Mouse (Mus musculus) embryonic facial prominence, embryonic 12.5 days (tissue): ENCODE data around the gene 4930519G04Rik. TPM values are rescaled to one million over a fixed set of nuclear protein-coding genes. Genes with fewer than 3 reads are reported as not detected.
A peak's percentile ranks its signal among the peaks of the same experiment; 100 is the strongest.
"Not testable (repeated sequence)": the region's sequence is repeated elsewhere in the genome, so short reads cannot be mapped to it uniquely, and the experiment has no call there.

Experiments
- ATAC-seq: fragments of 200-750 bp; cut with Nextera tagmentation; 2 replicates; pipeline ENCODE4 v1.8.0; 2017; ENCODE audit not compliant: insufficient number of reproducible peaks, insufficient read depth, low FRiP score, low TSS enrichment
- H3K27ac ChIP-seq: fragments of 300-500 bp; sonication (generic); 2 replicates; pipeline ENCODE4 v1.5.1; 2016; ENCODE audit warnings: mild to moderate bottlenecking
- H3K27me3 ChIP-seq: fragments of 300-500 bp; sonication (generic); 2 replicates; pipeline ENCODE4 v1.6.1; 2016; ENCODE audit warnings: mild to moderate bottlenecking, moderate library complexity
- H3K36me3 ChIP-seq: fragments of 300-500 bp; sonication (generic); 2 replicates; pipeline ENCODE4 v1.6.1; 2016; ENCODE audit warnings: mild to moderate bottlenecking
- H3K4me1 ChIP-seq: fragments of 300-500 bp; sonication (generic); 2 replicates; pipeline ENCODE4 v1.6.1; 2016
- H3K4me2 ChIP-seq: fragments of 300-500 bp; sonication (generic); replicated peaks from 2 replicates; pipeline ENCODE4 v1.6.1; 2016; ENCODE audit warnings: mild to moderate bottlenecking, moderate library complexity
- H3K4me3 ChIP-seq: fragments of 300-500 bp; sonication (generic); 2 replicates; pipeline ENCODE4 v1.5.1; 2016; ENCODE audit warnings: mild to moderate bottlenecking
- H3K9ac ChIP-seq: fragments of 300-500 bp; sonication (generic); 2 replicates; pipeline ENCODE4 v1.6.1; 2016; ENCODE audit warnings: mild to moderate bottlenecking, moderate library complexity
- H3K9me3 ChIP-seq: fragments of 300-500 bp; sonication (generic); 2 replicates; pipeline ENCODE4 v1.6.1; 2016; ENCODE audit warnings: mild to moderate bottlenecking, moderate library complexity
- WGBS: fragments of 180-500 bp; shearing (Covaris S2); methylation state at CpG from one replicate; pipeline ENCODE4 v1.1.7; 2016; 5-methylcytosine and 5-hydroxymethylcytosine counted together
- polyA plus RNA-seq: library from polyadenylated mRNA; unstranded; fragments of >200 nt; fragmentation: Nextera tagmentation; extraction: Ambion mirVana; gene quantifications from 2 replicates; pipeline ENCODE4 v1.2.1, GENCODE M21; 2016

4930519G04Rik gene
- polyA plus RNA-seq, 1 experiment from 2014 or later = not detected

- H3K4me1 ChIP-seq = peaks cover 15% of the 10 kb centered on the region
- 63% methylated on average over 5 of the region's 5 CpGs for WGBS
- no peaks in the 10 kb centered on the region for H3K36me3 ChIP-seq
- H3K27ac ChIP-seq = peak overlapping the region; percentile 30; the same call in 1 of the 2 replicates
- no peak overlapping the region for H3K4me2 ChIP-seq
- peak; percentile 44; the same call in 1 of the 2 replicates for ATAC-seq
- H3K9me3 ChIP-seq = no peaks in the 10 kb centered on the region
- no peaks in the 10 kb centered on the region for H3K27me3 ChIP-seq
- H3K4me3 ChIP-seq = no peak overlapping the region
- H3K9ac ChIP-seq = no peak overlapping the region
Observed at GRCm38 (mm10) chr5:114842674-114843073, 10.8 kb upstream of the 4930519G04Rik start.

DNA sequence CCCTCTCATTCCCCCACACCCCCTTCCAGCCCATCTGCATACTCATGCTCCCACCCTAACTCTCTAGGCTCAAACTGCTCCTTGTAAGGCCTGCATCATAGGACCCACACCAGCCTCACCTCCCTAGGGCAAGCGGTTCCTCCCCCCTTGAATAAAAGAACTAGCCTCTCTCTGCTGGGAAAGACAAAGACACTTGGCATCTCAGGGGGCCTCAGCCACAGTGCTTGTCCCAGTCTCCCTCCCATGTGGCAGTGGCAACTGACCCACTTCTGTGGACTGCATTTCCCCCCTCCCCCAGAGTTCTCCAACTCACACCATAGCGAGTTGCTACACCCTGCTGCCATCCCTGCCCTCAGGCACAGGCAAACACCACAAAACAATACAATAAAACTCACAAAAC is 9.1 kb upstream of the 4930519G04Rik start:
- 56% methylated on average over 2 of the region's 2 CpGs for WGBS
- ATAC-seq, H3K27me3 ChIP-seq, H3K27ac ChIP-seq, H3K9ac ChIP-seq, H3K36me3 ChIP-seq, H3K4me2 ChIP-seq, H3K4me3 ChIP-seq, H3K9me3 ChIP-seq: not testable (repeated sequence)
- H3K4me1 ChIP-seq = peaks cover 15% of the 10 kb centered on the region

- WGBS = 82% methylated on average over 20 of the region's 20 CpGs
- no peaks in the 10 kb centered on the region for H3K36me3 ChIP-seq
- H3K27me3 ChIP-seq = no peaks in the 10 kb centered on the region
- H3K27ac ChIP-seq = no peak overlapping the region
- H3K9ac ChIP-seq = no peak overlapping the region
- no peaks in the 10 kb centered on the region for H3K9me3 ChIP-seq
- H3K4me3 ChIP-seq = no peak overlapping the region
- no peak overlapping the region for H3K4me2 ChIP-seq
- no peak for ATAC-seq
- peaks cover 4% of the 10 kb centered on the region for H3K4me1 ChIP-seq
Observed at GRCm38 (mm10) chr5:114851565-114852236, 1.8 kb upstream of the 4930519G04Rik start.

DNA sequence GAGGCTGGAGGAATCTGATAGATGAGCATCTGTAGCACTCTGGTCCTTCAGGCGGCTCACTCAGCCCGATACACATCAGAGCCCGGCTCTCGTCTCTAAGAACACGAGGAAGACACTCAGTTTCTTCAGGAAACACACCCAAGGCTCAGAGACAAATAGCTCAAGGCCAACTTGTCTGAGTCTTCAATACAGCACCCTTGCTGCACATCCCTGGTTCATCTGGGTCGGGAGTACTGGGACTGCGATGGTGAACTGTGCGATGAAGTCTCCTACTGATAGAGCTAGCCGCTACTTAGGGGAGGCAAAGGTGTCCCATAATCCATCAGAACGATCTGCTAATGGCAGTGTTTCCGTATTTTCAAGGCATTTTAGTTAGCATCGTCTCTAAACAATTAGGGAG is 5.1 kb downstream of the 4930519G04Rik start, which contains the start of gene Gm9936:
Gene Gm9936, minus strand, starts transcription at position 101 of the 400 bp plus-strand sequence.
- no peaks in the 10 kb centered on the region for H3K9me3 ChIP-seq
- ATAC-seq = no peak
- H3K4me2 ChIP-seq = peak within 1 kb of the TSS; percentile 53
- no peaks in the 10 kb centered on the region for H3K36me3 ChIP-seq
- H3K4me1 ChIP-seq = peaks cover 4% of the 10 kb centered on the region
- H3K9ac ChIP-seq = no peak within 1 kb of the TSS
- 86% methylated on average over 12 of the region's 12 CpGs for WGBS
- H3K27ac ChIP-seq = no peak within 1 kb of the TSS
- peak within 1 kb of the TSS; percentile 28 for H3K4me3 ChIP-seq
- H3K27me3 ChIP-seq = 0 out of 2 replicates have a peak, but pooled peaks cover 4% of the 10 kb centered on the region

DNA sequence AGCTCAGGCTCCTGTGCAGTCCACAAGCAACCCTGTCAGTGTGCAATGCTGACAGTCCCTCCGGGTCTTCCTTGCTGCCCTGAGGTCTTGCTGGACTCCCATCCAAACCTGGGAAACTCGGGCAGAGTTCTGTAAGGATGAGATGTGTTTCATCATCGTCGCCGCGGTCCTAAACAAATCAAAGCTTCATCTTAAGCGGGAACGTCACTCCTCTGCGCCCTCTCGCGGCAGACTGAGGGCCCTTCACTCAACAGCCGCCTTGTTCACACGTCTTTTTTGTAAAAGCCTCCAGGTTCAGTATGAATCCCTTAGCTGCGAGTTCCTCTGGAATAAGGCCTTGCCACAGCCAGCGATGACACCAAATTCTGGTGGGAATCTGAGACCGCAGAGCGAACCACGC is 5.8 kb downstream of the 4930519G04Rik start:
- Histone ChIP-seq H3K9me3 (no peaks in the 10 kb centered on the region), H3K27ac (no peak overlapping the region), H3K4me2 (peak overlapping the region; percentile 53), H3K4me3 (peak overlapping the region; percentile 28), H3K27me3 (0 out of 2 replicates have a peak, but pooled peaks cover 4% of the 10 kb centered on the region), H3K36me3 (no peaks in the 10 kb centered on the region), H3K9ac (no peak overlapping the region), H3K4me1 (peaks cover 2% of the 10 kb centered on the region)
- 5% methylated on average over 18 of the region's 18 CpGs for WGBS
- no peak for ATAC-seq

GRCm38 (mm10) chr5:114861730-114862129 is 8.3 kb downstream of the 4930519G04Rik start:
- Histone ChIP-seq H3K9ac (no peak overlapping the region), H3K27ac (no peak overlapping the region), H3K4me1 (no peaks in the 10 kb centered on the region), H3K27me3 (0 out of 2 replicates have a peak, but pooled peaks cover 4% of the 10 kb centered on the region), H3K9me3 (no peaks in the 10 kb centered on the region), H3K4me2 (no peak overlapping the region), H3K36me3 (no peaks in the 10 kb centered on the region), H3K4me3 (no peak overlapping the region)
- ATAC-seq = no peak
- WGBS = 69% methylated on average over 6 of the region's 6 CpGs

GRCm38 (mm10) chr5:114864813-114865212 is 11.3 kb downstream of the 4930519G04Rik start:
- no peak for ATAC-seq
- 84% methylated on average over 7 of the region's 7 CpGs for WGBS

GRCm38 (mm10) chr5:114865279-114865678 is 11.8 kb downstream of the 4930519G04Rik start:
- Histone ChIP-seq H3K9ac (no peak overlapping the region), H3K4me3 (no peak overlapping the region), H3K36me3 (no peaks in the 10 kb centered on the region), H3K4me1 (no peaks in the 10 kb centered on the region), H3K4me2 (no peak overlapping the region), H3K27me3 (no peaks in the 10 kb centered on the region), H3K9me3 (peaks cover 14% of the 10 kb centered on the region), H3K27ac (no peak overlapping the region)
- ATAC-seq = no peak
- WGBS = 91% methylated on average over 12 of the region's 12 CpGs

More at GRCm38 (mm10) chr5:114864813-114865212, 11.3 kb downstream of the 4930519G04Rik start:
- H3K27ac ChIP-seq = no peak overlapping the region
- H3K4me2 ChIP-seq = no peak overlapping the region
- H3K4me1 ChIP-seq = no peaks in the 10 kb centered on the region
- no peaks in the 10 kb centered on the region for H3K36me3 ChIP-seq
- no peak overlapping the region for H3K9ac ChIP-seq
- H3K9me3 ChIP-seq = peaks cover 14% of the 10 kb centered on the region
- H3K4me3 ChIP-seq = no peak overlapping the region
- H3K27me3 ChIP-seq = no peaks in the 10 kb centered on the region

- no peak overlapping the region for H3K9ac ChIP-seq
- H3K36me3 ChIP-seq = no peaks in the 10 kb centered on the region
- 55% methylated on average over 6 of the region's 6 CpGs for WGBS
- no peak overlapping the region for H3K4me2 ChIP-seq
- peak overlapping the region; percentile 66 for H3K27ac ChIP-seq
- no peaks in the 10 kb centered on the region for H3K9me3 ChIP-seq
- peaks cover 14% of the 10 kb centered on the region for H3K4me1 ChIP-seq
- no peaks in the 10 kb centered on the region for H3K27me3 ChIP-seq
- no peak overlapping the region for H3K4me3 ChIP-seq
- ATAC-seq = peak; percentile 35; the same call in 1 of the 2 replicates
Observed at GRCm38 (mm10) chr5:114875858-114876257, 22.4 kb downstream of the 4930519G04Rik start.

- Histone ChIP-seq H3K36me3 (no peaks in the 10 kb centered on the region), H3K4me2 (no peak overlapping the region), H3K9me3 (no peaks in the 10 kb centered on the region), H3K9ac (no peak overlapping the region), H3K27me3 (no peaks in the 10 kb centered on the region), H3K27ac (peak overlapping the region; percentile 66), H3K4me3 (no peak overlapping the region), H3K4me1 (peaks cover 14% of the 10 kb centered on the region)
- 32% methylated on average over 6 of the region's 6 CpGs for WGBS
- no peak for ATAC-seq
Observed at GRCm38 (mm10) chr5:114876331-114876730, 22.9 kb downstream of the 4930519G04Rik start.

- Histone ChIP-seq H3K4me2 (no peak overlapping the region), H3K4me3 (no peak overlapping the region), H3K27ac (no peak overlapping the region), H3K9ac (no peak overlapping the region), H3K4me1 (peaks cover 14% of the 10 kb centered on the region), H3K27me3 (no peaks in the 10 kb centered on the region), H3K9me3 (no peaks in the 10 kb centered on the region), H3K36me3 (no peaks in the 10 kb centered on the region)
- no peak for ATAC-seq
- 66% methylated on average over 7 of the region's 7 CpGs for WGBS
Observed at GRCm38 (mm10) chr5:114877487-114877886, 24.0 kb downstream of the 4930519G04Rik start.

DNA sequence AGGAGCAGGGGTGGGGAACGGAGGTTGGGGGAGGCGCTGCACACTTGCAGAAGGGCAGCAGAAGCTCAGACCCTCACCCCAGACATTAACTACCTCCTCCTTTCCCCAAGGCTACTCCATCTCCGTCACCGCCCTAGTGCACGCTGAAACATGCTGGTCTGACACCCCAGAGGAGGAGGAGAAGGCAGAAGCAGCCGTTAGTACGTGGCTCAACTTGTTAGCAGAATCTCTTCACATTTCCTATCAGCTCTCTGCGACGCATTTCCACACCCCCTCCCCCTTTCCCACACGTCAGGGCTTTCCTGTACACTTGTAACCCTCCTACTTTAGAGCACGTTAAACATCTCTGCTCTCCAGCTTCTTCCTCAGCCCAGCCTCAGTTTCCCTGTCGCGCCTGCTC is 25.9 kb downstream of the 4930519G04Rik start:
- no peaks in the 10 kb centered on the region for H3K9me3 ChIP-seq
- no peaks in the 10 kb centered on the region for H3K36me3 ChIP-seq
- H3K4me2 ChIP-seq = no peak overlapping the region
- WGBS = 63% methylated on average over 10 of the region's 13 CpGs
- no peak for ATAC-seq
- no peak overlapping the region for H3K27ac ChIP-seq
- H3K9ac ChIP-seq = no peak overlapping the region
- no peaks in the 10 kb centered on the region for H3K27me3 ChIP-seq
- no peak overlapping the region for H3K4me3 ChIP-seq
- peaks cover 14% of the 10 kb centered on the region for H3K4me1 ChIP-seq
